In the genomic region with DNA sequence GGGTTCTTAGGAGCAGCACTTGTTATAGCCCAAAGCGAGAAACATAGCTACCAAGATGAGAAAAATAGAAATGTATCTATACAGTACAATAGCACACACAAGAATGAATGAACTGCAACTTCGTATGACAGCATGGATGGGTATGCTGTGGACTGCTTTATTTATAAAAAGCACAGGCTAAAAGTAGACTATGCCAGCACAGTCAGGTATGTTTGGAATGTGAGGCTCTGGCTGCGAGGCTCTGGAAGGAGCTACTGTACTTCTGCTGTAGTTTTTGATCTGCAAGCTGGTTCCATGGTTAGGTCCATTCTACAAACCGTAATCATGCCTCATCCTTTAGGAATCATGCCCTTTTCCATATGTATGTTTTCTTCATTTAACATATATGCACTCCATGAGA, we compare ENCODE assay signal across 21 mouse cellular contexts.
A peak's percentile ranks its signal among the peaks of the same experiment; 100 is the strongest.
DNase-seq lines count a peak whose midpoint lies in the region; ATAC-seq and TF ChIP-seq lines count a peak whose summit lies in the region.
"Had no signal": no experiment of that assay in that cellular context is flagged by ENCODE, and none has a peak within 500 bp of the region (broad histone marks: within the 10 kb centered on the region; RNA-seq: fewer than 3 reads in every experiment).

No protein-coding gene starts in this region.

- 34% methylated on average over 4 of the region's 4 CpGs for WGBS in heart, embryonic 16.5 days

- H3K9me3 ChIP-seq in heart, embryonic 16.5 days (replicated peaks; ENCODE audit: control insufficient read depth, low read length) = no peaks in the 10 kb centered on the region
- H3K9me3 ChIP-seq: embryonic facial prominence, embryonic 13.5 days; hindbrain, embryonic 15.5 days; liver, embryonic 13.5 days; lung, embryonic 15.5 days; midbrain, embryonic 10.5 days had no signal

- no peaks in the 10 kb centered on the region; the same call in 1 of the 2 replicates for H3K36me3 ChIP-seq in heart, embryonic 16.5 days (ENCODE audit: control insufficient read depth, insufficient read depth)
- H3K36me3 ChIP-seq: embryonic facial prominence, embryonic 13.5 days; hindbrain, embryonic 15.5 days; liver, embryonic 13.5 days; lung, embryonic 15.5 days; midbrain, embryonic 10.5 days had no signal

- no peak overlapping the region for H3K4me3 ChIP-seq in heart, embryonic 16.5 days (ENCODE audit: low read length)
- H3K4me3 ChIP-seq: embryonic facial prominence, embryonic 13.5 days; heart, adult 2 months; hindbrain, embryonic 15.5 days; liver, embryonic 13.5 days; lung, embryonic 15.5 days; midbrain, embryonic 10.5 days had no signal

- peak overlapping the region; percentile 46 for H3K4me2 ChIP-seq in heart, embryonic 16.5 days (ENCODE audit: low read depth, low read length)
- H3K4me2 ChIP-seq: embryonic facial prominence, embryonic 13.5 days; hindbrain, embryonic 15.5 days; liver, embryonic 13.5 days; lung, embryonic 15.5 days had no signal

- POLR2A ChIA-PET in Patski (lab: Charles Lee) = interaction anchor here (0.8 kb wide), 1 partner anchor 11 kb away, joined by 4 read pairs; no protein-coding TSS in a partner anchor

- intact Hi-C loops in heart, postnatal 25 days (cut with DNase I) = no loop called here

- in situ Hi-C loops in Patski (cut with MboI; ENCODE audit: low pct_unique_long_range_greater_than_20kb) = no loop called here

- H3K9ac ChIP-seq in heart, embryonic 16.5 days (ENCODE audit: low read length) = peak overlapping the region; percentile 33; the same call in 1 of the 2 replicates
- H3K9ac ChIP-seq: embryonic facial prominence, embryonic 13.5 days; hindbrain, embryonic 15.5 days; liver, embryonic 13.5 days; lung, embryonic 15.5 days had no signal

- TF ChIP-seq CTCF in Patski (IDR thresholded peaks at IDR 0.05) = no peak

- DNase-seq in heart, adult 8-10 months (ENCODE audit: low spot score) = peak; percentile 7
- no peak for DNase-seq in heart, postnatal 25 days (ENCODE audit: low spot score)
- DNase-seq in Muller cell, postnatal 12 days (ENCODE audit: inconsistent ontology term) = peak; percentile 71
- DNase-seq in Patski (ENCODE audit: low read depth, low spot score) = no peak
- DNase-seq in adrenal gland, postnatal 10 days = no peak
- no peak for DNase-seq in adrenal gland, adult 8-10 months
- DNase-seq: adrenal gland, postnatal 14 days; cerebellum, adult 11 months; cerebellum, postnatal 10 days; kidney, adult 9 months; kidney, postnatal 25 days; liver, embryonic 13.5 days; right cerebral cortex, postnatal 14 days; thymus, postnatal 14 days had no signal

- no peaks in the 10 kb centered on the region for H3K27me3 ChIP-seq in Patski
- no peaks in the 10 kb centered on the region for H3K27me3 ChIP-seq in heart, embryonic 16.5 days (ENCODE audit: control insufficient read depth, insufficient read depth, low read length)
- H3K27me3 ChIP-seq: embryonic facial prominence, embryonic 13.5 days; hindbrain, embryonic 15.5 days; liver, embryonic 13.5 days; lung, embryonic 15.5 days had no signal

- H3K4me1 ChIP-seq in heart, embryonic 16.5 days (ENCODE audit: control insufficient read depth, insufficient read depth, low read length) = peaks cover 20% of the 10 kb centered on the region
- H3K4me1 ChIP-seq: hindbrain, embryonic 15.5 days; liver, embryonic 13.5 days had no signal

- H3K27ac ChIP-seq in heart, embryonic 16.5 days (ENCODE audit: low read length) = peak overlapping the region; percentile 97
- H3K27ac ChIP-seq: heart, adult 2 months; hindbrain, embryonic 15.5 days; liver, embryonic 13.5 days; macrophage; midbrain, embryonic 10.5 days had no signal

- ATAC-seq in Patski = peak; percentile 93
- peak; percentile 98 for ATAC-seq in heart, embryonic 16.5 days (replicated peaks; ENCODE audit: extremely low read depth, insufficient read depth, low FRiP score)

- CTCF ChIA-PET in Patski (lab: Charles Lee) = interaction anchor here (1.5 to 1.7 kb wide), 4 partner anchors 11 to 66 kb away, joined by 3 to 5 read pairs (median 4); no protein-coding TSS in a partner anchor

Comparison
In these comparisons a context has a peak if more than half of its experiments do, and no peak if none do; other contexts are left out.
1. DNase-seq: peak in heart, adult 8-10 months (single experiment) and Muller cell, postnatal 12 days (single experiment); none in heart, postnatal 25 days (single experiment), Patski (single experiment), adrenal gland, postnatal 10 days (single experiment) and adrenal gland, adult 8-10 months (single experiment).